ENCODE assay signal across 9 mouse cellular contexts in genomic region chr17:34128944-34129791, GRCm38 (mm10). TPM values are rescaled to one million over a fixed set of nuclear protein-coding genes. Genes with fewer than 3 reads are reported as not detected.
DNase-seq lines count a peak whose midpoint lies in the region; ATAC-seq and TF ChIP-seq lines count a peak whose summit lies in the region.
"Had no signal": no experiment of that assay in that cellular context is flagged by ENCODE, and none has a peak within 500 bp of the region (broad histone marks: within the 10 kb centered on the region; RNA-seq: fewer than 3 reads in every experiment).

No protein-coding gene starts in this region.

- ATAC-seq in heart, embryonic 15.5 days (replicated peaks; ENCODE audit: insufficient number of reproducible peaks, insufficient read depth, low FRiP score, low read depth) = no peak
- ATAC-seq in hindbrain, postnatal 0 days = no peak
- ATAC-seq in neural tube, embryonic 12.5 days (ENCODE audit: low FRiP score, low read depth) = 0 out of 2 replicates have a peak, but pooled peaks have one; percentile 19

- no peaks in the 10 kb centered on the region for H3K9me3 ChIP-seq in heart, embryonic 15.5 days (replicated peaks)
- H3K9me3 ChIP-seq in hindbrain, postnatal 0 days (ENCODE audit: low read length) = no peaks in the 10 kb centered on the region
- H3K9me3 ChIP-seq in neural tube, embryonic 12.5 days = no peaks in the 10 kb centered on the region

- no peaks in the 10 kb centered on the region for H3K27me3 ChIP-seq in heart, embryonic 15.5 days
- no peaks in the 10 kb centered on the region for H3K27me3 ChIP-seq in hindbrain, postnatal 0 days (ENCODE audit: insufficient read depth, low read length)
- H3K27me3 ChIP-seq in neural tube, embryonic 12.5 days (replicated peaks) = no peaks in the 10 kb centered on the region

- no peak overlapping the region for H3K27ac ChIP-seq in heart, embryonic 15.5 days
- H3K27ac ChIP-seq in hindbrain, postnatal 0 days = no peak overlapping the region
- no peak overlapping the region for H3K27ac ChIP-seq in neural tube, embryonic 12.5 days

- no peak overlapping the region for H3K9ac ChIP-seq in heart, embryonic 15.5 days
- no peak overlapping the region for H3K9ac ChIP-seq in hindbrain, postnatal 0 days (replicated peaks; ENCODE audit: low read length)
- H3K9ac ChIP-seq in neural tube, embryonic 12.5 days = 0 out of 2 replicates have a peak overlapping the region, but pooled peaks have one; percentile 22

- WGBS in heart, embryonic 15.5 days = 18% methylated on average over 18 of the region's 18 CpGs
- WGBS in hindbrain, postnatal 0 days = 21% methylated on average over 18 of the region's 18 CpGs
- 27% methylated on average over 18 of the region's 18 CpGs for WGBS in neural tube, embryonic 12.5 days

- intact Hi-C loops in gastrocnemius, postnatal 36 days (cut with DNase I) = no loop called here

- H3K4me3 ChIP-seq in heart, embryonic 15.5 days = peak overlapping the region; percentile 2; the same call in 1 of the 2 replicates
- H3K4me3 ChIP-seq in hindbrain, postnatal 0 days (ENCODE audit: low read length) = no peak overlapping the region
- H3K4me3 ChIP-seq in neural tube, embryonic 12.5 days = no peak overlapping the region

- H3K4me2 ChIP-seq in heart, embryonic 15.5 days = peak overlapping the region; percentile 27
- H3K4me2 ChIP-seq in hindbrain, postnatal 0 days (ENCODE audit: low read depth, low read length) = peak overlapping the region; percentile 1; the same call in 1 of the 2 replicates
- peak overlapping the region; percentile 39 for H3K4me2 ChIP-seq in neural tube, embryonic 12.5 days (replicated peaks)

- peak; percentile 39; the same call in 1 of the 2 replicates for TF ChIP-seq CTCF in hindbrain, postnatal 0 days (IDR thresholded peaks at IDR 0.05; ENCODE audit: low read depth)

- DNase-seq in heart, adult 8-10 months (ENCODE audit: low spot score) = no peak
- DNase-seq in brain, adult 2 months (ENCODE audit: low read depth, low spot score) = peak; percentile 62
- no peak for DNase-seq in hindbrain, postnatal 0 days (ENCODE audit: low spot score)
- DNase-seq in adipocyte (ENCODE audit: low spot score) = no peak
- DNase-seq in gastrocnemius, postnatal 36 days = no peak
- DNase-seq in kidney, adult 9 months = no peak

- peaks cover 39% of the 10 kb centered on the region for H3K4me1 ChIP-seq in heart, embryonic 15.5 days (replicated peaks)
- H3K4me1 ChIP-seq in hindbrain, postnatal 0 days (ENCODE audit: insufficient read depth, low read length) = no peaks in the 10 kb centered on the region
- H3K4me1 ChIP-seq in neural tube, embryonic 12.5 days = peaks cover 9% of the 10 kb centered on the region

- H3K36me3 ChIP-seq in heart, embryonic 15.5 days = no peaks in the 10 kb centered on the region
- H3K36me3 ChIP-seq in hindbrain, postnatal 0 days (ENCODE audit: insufficient read depth, low read length) = no peaks in the 10 kb centered on the region
- no peaks in the 10 kb centered on the region for H3K36me3 ChIP-seq in neural tube, embryonic 12.5 days

RNA-seq across cellular contexts. Expression of gene Brd2, which starts 6.7 kb away (rescaled TPM):
- polyA plus RNA-seq in heart, embryonic 15.5 days (2015; fragmentation: Nextera tagmentation; extraction: Ambion mirVana) = 59.0 and 77.7 TPM in 2 replicates
- 10 to 100 TPM; 61.0 to 75.7 (median 69.8) TPM for total RNA-seq in heart, adult 8-10 months (2022)
- total RNA-seq in hindbrain, postnatal 0 days (2014; rRNA removed) = 180 and 195 TPM in 2 replicates
- polyA plus RNA-seq in hindbrain, postnatal 0 days (2015; fragmentation: Nextera tagmentation; extraction: Ambion mirVana) = 101 and 108 TPM in 2 replicates
- 135 and 141 TPM in 2 replicates for polyA plus RNA-seq in neural tube, embryonic 12.5 days (2016; fragmentation: Nextera tagmentation; extraction: Ambion mirVana)
- total RNA-seq in gastrocnemius, postnatal 36 days (2021) = 10 to 100 TPM; 63.2 to 74.1 TPM

RNA-seq across cellular contexts. Expression of gene H2-DMa, which starts 9.8 kb away (rescaled TPM):
- polyA plus RNA-seq in heart, embryonic 15.5 days (2015; fragmentation: Nextera tagmentation; extraction: Ambion mirVana) = 6.0 and 13.6 TPM in 2 replicates
- 1 to 10 TPM; 2.2 to 3.9 (median 3.7) TPM for total RNA-seq in heart, adult 8-10 months (2022)
- total RNA-seq in hindbrain, postnatal 0 days (2014; rRNA removed) = 30.9 and 31.3 TPM in 2 replicates
- 23.5 and 24.1 TPM in 2 replicates for polyA plus RNA-seq in hindbrain, postnatal 0 days (2015; fragmentation: Nextera tagmentation; extraction: Ambion mirVana)
- polyA plus RNA-seq in neural tube, embryonic 12.5 days (2016; fragmentation: Nextera tagmentation; extraction: Ambion mirVana) = 12.3 and 15.0 TPM in 2 replicates
- total RNA-seq in gastrocnemius, postnatal 36 days (2021) = 1 to 10 TPM; 3.6 to 4.9 TPM

RNA-seq across cellular contexts. Expression of gene H2-DMb2, which starts 13.9 kb away (rescaled TPM):
- 0.69 and 2.5 TPM in 2 replicates for polyA plus RNA-seq in heart, embryonic 15.5 days (2015; fragmentation: Nextera tagmentation; extraction: Ambion mirVana)
- 1 to 10 TPM in 2 of 4 experiments, under 1 TPM in 2; 0.65 to 1.1 (median 0.97) TPM for total RNA-seq in heart, adult 8-10 months (2022)
- 0.16 TPM in 1 of 2 replicates, not detected in the other for total RNA-seq in hindbrain, postnatal 0 days (2014; rRNA removed)
- polyA plus RNA-seq in hindbrain, postnatal 0 days (2015; fragmentation: Nextera tagmentation; extraction: Ambion mirVana) = 0.58 and 0.59 TPM in 2 replicates
- polyA plus RNA-seq in neural tube, embryonic 12.5 days (2016; fragmentation: Nextera tagmentation; extraction: Ambion mirVana) = 0.17 and 0.23 TPM in 2 replicates
- under 1 TPM; 0.35 to 0.48 TPM for total RNA-seq in gastrocnemius, postnatal 36 days (2021)

RNA-seq across cellular contexts. Expression of gene H2-DMb1, which starts 23.7 kb away (rescaled TPM):
- polyA plus RNA-seq in heart, embryonic 15.5 days (2015; fragmentation: Nextera tagmentation; extraction: Ambion mirVana) = 0.34 and 3.2 TPM in 2 replicates
- 1 to 10 TPM; 1.8 to 3.0 (median 2.4) TPM for total RNA-seq in heart, adult 8-10 months (2022)
- 1.8 and 3.0 TPM in 2 replicates for total RNA-seq in hindbrain, postnatal 0 days (2014; rRNA removed)
- polyA plus RNA-seq in hindbrain, postnatal 0 days (2015; fragmentation: Nextera tagmentation; extraction: Ambion mirVana) = 1.4 and 1.8 TPM in 2 replicates
- polyA plus RNA-seq in neural tube, embryonic 12.5 days (2016; fragmentation: Nextera tagmentation; extraction: Ambion mirVana) = 0.23 and 0.47 TPM in 2 replicates
- total RNA-seq in gastrocnemius, postnatal 36 days (2021) = 1 to 10 TPM in 1 of 2 experiments, under 1 TPM in 1; 0.71 to 1.2 TPM
- total RNA-seq: MEL had no signal

RNA-seq across cellular contexts. Expression of gene H2-Oa, which starts 37.0 kb away (rescaled TPM):
- 0.29 and 0.94 TPM in 2 replicates for polyA plus RNA-seq in heart, embryonic 15.5 days (2015; fragmentation: Nextera tagmentation; extraction: Ambion mirVana)
- under 1 TPM in 2 of 4 experiments, not detected in 2; 0.25 to 0.28 TPM for total RNA-seq in heart, adult 8-10 months (2022)
- not detected in 2 replicates for total RNA-seq in hindbrain, postnatal 0 days (2014; rRNA removed)
- 0.23 and 0.31 TPM in 2 replicates for polyA plus RNA-seq in hindbrain, postnatal 0 days (2015; fragmentation: Nextera tagmentation; extraction: Ambion mirVana)
- polyA plus RNA-seq in neural tube, embryonic 12.5 days (2016; fragmentation: Nextera tagmentation; extraction: Ambion mirVana) = 0.44 and 0.50 TPM in 2 replicates
- not detected for total RNA-seq in gastrocnemius, postnatal 36 days (2021)
